Mouse (Mus musculus): ENCODE results near the gene Slc22a14.
A peak's percentile ranks its signal among the peaks of the same experiment; 100 is the strongest.
"Not testable (repeated sequence)": the region's sequence is repeated elsewhere in the genome, so short reads cannot be mapped to it uniquely, and the experiment has no call there.

Slc22a14 gene

GRCm38 (mm10) chr9:119365284-119365683 is at the start of gene Slc22a14:
Slc22a14 (minus strand) TSS chr9:119365553.
- no peak for DNase-seq (ENCODE audit: low spot score)

DNA sequence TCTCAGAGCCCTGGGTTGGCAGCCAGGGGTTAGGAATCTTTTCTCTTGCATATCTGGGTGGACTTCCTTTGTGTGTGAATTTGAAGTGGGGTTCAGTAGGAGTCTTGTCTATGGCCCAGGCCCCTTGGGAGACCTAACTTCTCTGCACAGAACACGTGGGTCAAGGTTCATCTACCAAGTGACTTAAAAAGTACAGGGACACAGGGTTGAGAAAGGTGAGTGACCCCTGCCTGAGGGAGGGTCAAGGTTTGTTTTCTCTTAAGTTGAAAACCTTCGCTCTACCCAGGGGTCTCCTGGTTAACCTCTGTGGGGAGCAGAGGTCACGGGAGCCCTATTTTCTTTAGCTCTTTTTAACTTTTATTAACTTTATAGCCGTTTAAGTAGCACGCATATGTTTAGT is 44.5 kb upstream of the Slc22a14 start:
- no peak for DNase-seq (ENCODE audit: low spot score)

GRCm38 (mm10) chr9:119408898-119409664 is 43.7 kb upstream of the Slc22a14 start:
- no peak for DNase-seq (ENCODE audit: low spot score)

DNA sequence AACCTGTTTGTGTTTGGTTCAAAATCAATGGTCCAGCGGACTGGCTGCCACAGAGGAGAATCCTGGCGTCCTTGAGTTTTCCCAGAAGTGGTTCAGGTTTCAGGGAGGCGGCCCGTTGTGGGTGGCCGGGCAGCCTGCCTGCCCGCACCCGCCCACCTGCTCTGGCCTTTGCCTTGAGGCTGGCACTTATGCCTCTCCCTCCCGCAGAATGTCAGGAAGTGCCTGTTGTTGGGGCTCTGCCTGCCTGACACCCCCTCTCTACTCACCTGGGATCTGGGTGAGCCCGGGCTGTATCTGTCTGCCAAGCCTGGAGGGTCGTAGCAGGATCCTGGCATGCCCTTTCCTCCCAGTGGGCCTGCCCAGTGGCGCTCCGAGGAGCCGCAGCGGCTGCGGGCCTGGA is 42.5 kb upstream of the Slc22a14 start:
- DNase-seq (ENCODE audit: low spot score), result no peak

- DNase-seq (ENCODE audit: low spot score), result no peak
Observed at GRCm38 (mm10) chr9:119404090-119404489, 38.7 kb upstream of the Slc22a14 start.

- no peak for DNase-seq (ENCODE audit: low spot score)
Observed at GRCm38 (mm10) chr9:119403236-119403641, 37.9 kb upstream of the Slc22a14 start.

DNA sequence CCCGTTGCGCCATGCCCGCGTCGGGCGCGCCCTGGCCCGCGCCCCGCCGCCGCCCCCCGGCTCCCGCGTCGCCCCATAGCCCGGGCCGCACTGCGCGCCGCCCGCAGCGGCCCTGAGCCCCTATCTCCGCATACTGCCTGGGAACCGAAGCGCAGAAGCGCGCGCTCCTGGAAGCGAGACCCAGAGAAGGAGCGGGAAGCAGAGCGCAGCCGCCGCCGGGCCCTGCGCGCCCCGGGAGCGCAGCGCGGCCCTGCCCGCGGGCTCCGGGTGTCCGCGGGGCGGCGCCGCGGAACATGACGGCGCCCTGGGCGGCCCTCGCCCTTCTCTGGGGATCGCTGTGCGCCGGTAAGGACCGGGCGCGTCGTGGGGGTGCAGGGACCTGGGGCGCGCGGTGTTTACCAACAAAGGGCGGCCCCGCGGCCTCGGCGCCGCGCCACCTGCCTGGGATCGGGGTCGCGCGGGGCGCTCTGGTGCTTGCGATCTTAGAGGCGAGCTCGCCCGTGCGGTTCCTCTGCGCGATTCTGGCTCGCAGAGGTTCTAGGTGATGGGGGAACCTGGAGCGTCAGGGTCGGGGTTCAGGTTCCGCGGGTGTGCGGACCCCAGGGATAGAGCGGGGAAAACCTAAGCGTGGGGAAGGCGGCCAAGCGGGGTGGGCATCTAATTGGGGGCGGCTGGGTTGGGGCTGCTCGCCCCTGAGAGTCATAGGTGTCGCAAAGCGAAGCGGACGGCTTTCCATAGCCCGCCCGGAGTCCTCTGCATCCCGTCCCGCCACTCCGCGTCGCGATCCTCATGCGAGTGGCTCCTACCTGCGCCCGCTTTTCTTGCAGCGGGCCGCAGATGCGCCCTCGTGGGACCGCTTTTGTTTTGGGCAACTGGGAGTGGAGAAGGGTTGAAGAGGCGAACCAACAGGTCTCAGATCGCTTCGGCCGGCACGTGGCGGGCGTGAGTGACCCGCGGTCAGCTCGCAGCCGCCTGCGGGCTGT is 37.2 kb upstream of the Slc22a14 start:
- DNase-seq (ENCODE audit: low spot score), result no peak

DNA sequence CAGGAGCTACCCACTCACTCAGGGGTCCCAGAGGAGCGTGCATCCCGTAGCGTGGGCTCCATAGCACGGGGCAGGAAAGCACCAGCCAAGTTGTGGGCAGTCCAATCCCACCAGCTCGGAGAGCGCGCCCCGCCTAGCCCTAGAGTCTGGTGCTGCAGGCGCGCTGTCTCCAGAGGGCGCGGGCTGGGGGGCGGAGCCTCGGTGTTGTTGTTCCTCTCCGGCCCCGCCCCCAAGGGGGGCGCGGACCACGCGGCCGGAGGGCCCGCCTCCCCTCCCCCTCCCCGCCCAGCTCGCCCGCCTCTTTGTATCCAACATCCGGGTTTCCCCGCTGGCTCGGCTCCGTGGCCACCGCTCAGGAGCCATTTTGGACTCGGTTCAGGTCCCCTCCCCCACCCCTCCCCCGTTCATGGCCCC is 36.5 kb upstream of the Slc22a14 start, which contains the start of gene Acvr2b:
Acvr2b (plus strand) TSS at position 318 of the 414 bp plus-strand sequence.
- peak; percentile 68 for DNase-seq (ENCODE audit: low spot score)

- DNase-seq (ENCODE audit: low spot score), result no peak
Observed at GRCm38 (mm10) chr9:119401351-119401750, 36.0 kb upstream of the Slc22a14 start.

DNA sequence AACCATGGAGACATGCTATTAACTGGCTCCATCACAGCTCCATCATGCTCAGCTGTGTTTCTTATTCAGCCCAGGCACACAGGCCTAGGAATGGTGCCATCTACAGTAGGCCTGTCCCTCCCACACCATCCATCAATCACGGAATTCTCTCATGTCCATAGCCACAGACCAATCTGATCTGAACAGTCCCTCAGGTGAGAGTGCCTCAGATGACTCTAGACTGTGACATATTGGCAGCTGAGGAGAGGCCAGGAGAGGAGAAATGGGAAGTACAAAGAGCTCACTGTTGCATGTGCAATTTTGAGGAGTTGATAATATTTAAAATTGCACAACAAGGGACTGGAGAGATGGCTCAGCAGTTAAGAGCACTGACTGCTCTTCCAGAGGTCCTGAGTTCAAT is 29.5 kb upstream of the Slc22a14 start:
- no peak for DNase-seq (ENCODE audit: low spot score)

DNA sequence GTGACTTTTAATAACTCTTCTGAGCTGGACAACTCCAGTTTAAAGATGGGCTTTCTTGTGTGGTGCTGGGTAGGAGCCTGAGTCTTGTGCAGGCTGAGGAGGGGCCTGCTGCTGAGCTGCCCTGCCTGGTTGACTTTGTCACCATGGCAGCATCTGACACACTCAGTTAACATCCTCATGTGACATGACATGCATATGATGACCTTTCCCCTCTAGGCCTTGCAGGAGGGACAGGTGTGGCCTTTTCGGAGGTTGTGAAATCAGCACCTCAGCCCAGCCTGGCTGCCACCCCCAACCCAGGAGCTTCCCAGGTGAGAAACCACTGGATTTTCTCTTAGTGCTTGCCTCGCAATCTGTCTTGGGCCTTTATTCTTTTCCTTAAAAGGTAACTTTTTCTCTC is 24.9 kb upstream of the Slc22a14 start:
- no peak for DNase-seq (ENCODE audit: low spot score)

GRCm38 (mm10) chr9:119388956-119389355 is 23.6 kb upstream of the Slc22a14 start:
- no peak for DNase-seq (ENCODE audit: low spot score)

DNA sequence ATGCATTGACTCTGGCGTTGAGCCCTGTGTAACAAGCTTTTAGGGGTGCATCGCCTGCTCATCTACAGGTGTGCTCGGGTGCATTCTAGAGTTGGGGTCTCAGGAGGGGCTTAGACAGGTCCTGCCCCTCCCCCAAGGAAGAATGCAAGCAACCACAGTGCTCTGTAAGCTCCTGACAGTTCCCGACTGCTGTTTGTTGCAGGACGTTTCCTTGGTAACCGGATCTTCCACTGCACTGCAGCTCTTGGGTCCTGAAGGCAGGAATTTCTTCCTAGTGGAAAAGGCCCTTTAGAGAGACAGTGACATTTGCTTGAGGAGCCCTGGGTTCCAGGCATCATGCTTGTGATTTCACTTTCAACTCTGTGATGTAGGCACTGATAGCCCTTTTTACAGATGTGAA is 17.2 kb upstream of the Slc22a14 start:
- DNase-seq (ENCODE audit: low spot score), result no peak

DNA sequence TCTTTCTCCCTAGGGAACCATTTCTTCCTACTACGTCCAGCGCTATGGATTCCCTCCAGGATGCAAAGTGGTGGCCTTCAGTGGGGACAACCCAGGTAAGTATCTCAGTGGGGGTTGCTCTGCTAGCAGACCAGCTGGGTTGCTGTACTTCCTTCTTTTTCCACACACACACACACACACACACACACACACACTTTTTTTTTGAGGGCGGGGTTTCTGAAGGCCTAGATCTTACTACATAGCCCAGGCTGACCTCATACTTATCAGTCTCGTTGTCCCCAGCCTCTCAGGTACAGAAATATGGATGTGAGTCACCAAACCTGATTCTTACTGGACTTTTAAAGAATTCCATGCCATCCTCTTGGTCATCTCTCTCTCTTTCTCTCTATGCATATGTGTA is 12.9 kb upstream of the Slc22a14 start:
- no peak for DNase-seq (ENCODE audit: low spot score)

- no peak for DNase-seq (ENCODE audit: low spot score)
Observed at GRCm38 (mm10) chr9:119375556-119375955, 10.2 kb upstream of the Slc22a14 start.

DNA sequence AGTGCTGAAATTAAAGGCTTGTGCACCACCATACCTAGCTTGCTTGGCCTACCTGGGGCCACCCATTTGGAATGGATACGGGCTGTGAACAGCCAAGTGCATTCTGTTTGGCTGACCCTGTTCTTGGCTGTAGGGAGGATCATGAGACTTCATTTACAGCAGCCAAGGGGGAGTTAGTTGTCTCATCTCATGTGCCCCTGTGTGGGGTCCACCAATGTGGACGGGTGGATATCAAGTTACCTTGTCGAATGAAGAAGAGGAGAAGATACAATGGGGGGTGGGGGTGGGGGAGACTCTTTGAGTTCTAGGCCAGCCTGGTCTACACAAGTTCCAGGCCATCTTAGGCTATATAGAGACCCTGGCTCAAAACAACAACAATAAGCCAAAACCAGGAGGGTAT is 9.7 kb upstream of the Slc22a14 start:
- DNase-seq (ENCODE audit: low spot score), result no peak

DNA sequence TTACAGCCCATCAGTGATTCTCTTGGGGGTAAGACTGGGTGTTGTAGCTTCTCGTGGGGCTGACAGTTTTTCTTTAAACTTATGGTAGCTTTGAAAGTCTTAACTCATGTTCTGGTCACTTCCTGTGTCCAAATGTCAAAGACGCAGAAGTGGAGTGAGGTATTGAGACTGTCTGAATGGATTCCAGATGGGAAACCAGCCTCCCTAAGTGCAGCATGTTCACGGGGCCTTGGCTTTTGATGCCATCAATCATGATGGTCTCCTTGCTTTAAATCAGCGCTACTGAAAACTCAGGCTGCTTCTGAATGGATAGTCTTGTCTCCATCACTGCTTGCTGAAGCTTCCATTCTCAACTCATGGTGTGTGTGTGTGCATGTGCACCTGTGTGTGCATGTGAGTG is 5.9 kb upstream of the Slc22a14 start:
- no peak for DNase-seq (ENCODE audit: low spot score)

DNA sequence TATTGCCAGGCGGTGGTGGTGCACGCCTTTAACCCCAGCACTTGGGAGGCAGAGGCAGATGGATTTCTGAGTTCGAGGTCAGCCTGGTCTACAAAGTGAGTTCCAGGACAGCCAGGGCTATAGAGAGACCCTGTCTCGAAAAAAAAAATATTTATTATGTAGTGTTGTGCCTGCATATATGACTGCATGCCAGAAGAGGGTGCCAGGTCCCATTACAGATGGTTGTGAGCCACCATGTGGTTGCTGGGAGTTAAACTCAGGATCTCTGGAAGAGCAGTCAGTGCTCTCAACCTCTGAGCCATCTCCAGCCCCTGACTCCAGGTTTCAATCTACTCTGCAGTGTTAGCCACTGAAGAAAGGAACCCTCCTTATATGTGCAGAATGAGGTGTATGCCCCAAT is 5.4 kb upstream of the Slc22a14 start:
- DNase-seq (ENCODE audit: low spot score), result not testable (repeated sequence)

- no peak for DNase-seq (ENCODE audit: low spot score)
Observed at GRCm38 (mm10) chr9:119368367-119368766, 3.0 kb upstream of the Slc22a14 start.

DNA sequence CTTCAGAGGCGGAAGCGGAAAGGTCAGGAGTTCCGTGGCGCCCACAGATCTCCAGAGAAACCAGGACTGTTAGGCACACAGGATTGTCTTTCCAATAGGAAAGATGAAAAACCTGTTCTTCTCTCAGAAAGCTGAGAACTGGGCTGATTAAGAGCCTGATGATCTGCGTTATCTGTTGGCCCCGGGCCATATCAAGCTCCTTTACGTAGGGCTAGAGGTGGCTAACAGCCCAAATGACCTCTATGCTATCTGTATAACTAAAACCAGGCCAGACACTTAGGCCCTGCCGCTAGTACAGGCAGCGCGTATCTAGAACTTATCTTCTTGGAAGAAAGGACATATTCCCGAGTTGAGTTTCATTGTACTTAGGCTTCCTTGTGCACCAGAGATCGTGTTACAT is 2.1 kb downstream of the Slc22a14 start:
- DNase-seq (ENCODE audit: low spot score), result no peak

- no peak for DNase-seq (ENCODE audit: low spot score)
Observed at GRCm38 (mm10) chr9:119361416-119361815, 3.9 kb downstream of the Slc22a14 start.

GRCm38 (mm10) chr9:119358058-119358429 is 7.3 kb downstream of the Slc22a14 start:
- DNase-seq (ENCODE audit: low spot score), result no peak
